Mouse (Mus musculus) lung, embryonic 15.5 days (tissue): ENCODE results near the gene Mapk3. TPM values are rescaled to one million over a fixed set of nuclear protein-coding genes. Genes with fewer than 3 reads are reported as not detected.
A peak's percentile ranks its signal among the peaks of the same experiment; 100 is the strongest.

Experiments
- ATAC-seq: fragments of 200-750 bp; cut with Nextera tagmentation; 2 replicates; pipeline ENCODE4 v1.8.0; 2017; ENCODE audit warnings: moderate number of reproducible peaks, borderline replicate concordance; ENCODE audit not compliant: low FRiP score, low TSS enrichment; ENCODE audit errors: extremely low read depth
- H3K27ac ChIP-seq: fragments of 300-500 bp; sonication (generic); 2 replicates; pipeline ENCODE4 v1.5.1; 2015; ENCODE audit warnings: moderate library complexity, mild to moderate bottlenecking, inconsistent platforms
- H3K27me3 ChIP-seq: fragments of 300-500 bp; sonication (generic); 2 replicates; pipeline ENCODE4 v1.6.1; 2015; ENCODE audit warnings: inconsistent platforms
- H3K36me3 ChIP-seq: fragments of 300-500 bp; sonication (generic); 2 replicates; pipeline ENCODE4 v1.6.1; 2015; ENCODE audit warnings: inconsistent platforms
- H3K4me1 ChIP-seq: fragments of 300-500 bp; sonication (generic); 2 replicates; pipeline ENCODE4 v1.6.1; 2015; ENCODE audit warnings: inconsistent platforms
- H3K4me2 ChIP-seq: fragments of 300-500 bp; sonication (generic); 2 replicates; pipeline ENCODE4 v1.6.1; 2015; ENCODE audit warnings: inconsistent platforms, mild to moderate bottlenecking, moderate library complexity
- H3K4me3 ChIP-seq: fragments of 300-500 bp; sonication (generic); 2 replicates; pipeline ENCODE4 v1.5.1; 2015; ENCODE audit warnings: mild to moderate bottlenecking, inconsistent platforms
- H3K9ac ChIP-seq: fragments of 300-500 bp; sonication (generic); 2 replicates; pipeline ENCODE4 v1.6.1; 2015; ENCODE audit warnings: inconsistent platforms
- H3K9me3 ChIP-seq: fragments of 300-500 bp; sonication (generic); 2 replicates; pipeline ENCODE4 v1.6.1; 2016; ENCODE audit warnings: inconsistent platforms
- WGBS: fragments of 180-500 bp; shearing (Covaris S2); methylation state at CpG from one replicate; pipeline ENCODE4 v1.1.7; 2015; 5-methylcytosine and 5-hydroxymethylcytosine counted together
- polyA plus RNA-seq: library from polyadenylated mRNA; unstranded; fragments of >200 nt; fragmentation: Nextera tagmentation; extraction: Ambion mirVana; gene quantifications from 2 replicates; pipeline ENCODE4 v1.2.1, GENCODE M21; 2015

The Mapk3 gene
- polyA plus RNA-seq, 1 experiment from 2014 or later: 135 TPM

- Histone ChIP-seq H3K9me3 (no peaks in the 10 kb centered on the region), H3K4me1 (peaks cover 29% of the 10 kb centered on the region), H3K9ac (peak overlapping the region; percentile 90), H3K27ac (peak overlapping the region; percentile 99), H3K36me3 (peaks cover 30% of the 10 kb centered on the region), H3K4me3 (peak overlapping the region; percentile 89), H3K4me2 (peak overlapping the region; percentile 82), H3K27me3 (no peaks in the 10 kb centered on the region)
- peak; percentile 88 for ATAC-seq
- WGBS: 7% methylated on average over 3 of the region's 3 CpGs
Measured at GRCm38 (mm10) chr7:126760391-126760802, 996 bp downstream of the Mapk3 start.

- Histone ChIP-seq H3K27me3 (no peaks in the 10 kb centered on the region), H3K4me3 (peak overlapping the region; percentile 89), H3K4me2 (peak overlapping the region; percentile 82), H3K27ac (peak overlapping the region; percentile 99), H3K9me3 (no peaks in the 10 kb centered on the region), H3K4me1 (peaks cover 29% of the 10 kb centered on the region), H3K9ac (peak overlapping the region; percentile 1; the same call in 1 of the 2 replicates), H3K36me3 (peaks cover 36% of the 10 kb centered on the region)
- WGBS: 56% methylated on average over 4 of the region's 4 CpGs
- no peak for ATAC-seq
Measured at GRCm38 (mm10) chr7:126760956-126761355, 1.6 kb downstream of the Mapk3 start.

GRCm38 (mm10) chr7:126761529-126762067, 2.2 kb downstream of the Mapk3 start:
- Histone ChIP-seq H3K9ac (0 out of 2 replicates have a peak overlapping the region, but pooled peaks have one; percentile 1), H3K27ac (peak overlapping the region; percentile 99), H3K4me1 (peaks cover 29% of the 10 kb centered on the region), H3K4me3 (0 out of 2 replicates have a peak overlapping the region, but pooled peaks have one; percentile 89), H3K36me3 (peaks cover 42% of the 10 kb centered on the region), H3K9me3 (no peaks in the 10 kb centered on the region), H3K27me3 (no peaks in the 10 kb centered on the region), H3K4me2 (peak overlapping the region; percentile 82)
- ATAC-seq: no peak
- WGBS: 59% methylated on average over 6 of the region's 6 CpGs

- Histone ChIP-seq H3K4me1 (peaks cover 29% of the 10 kb centered on the region), H3K4me3 (no peak overlapping the region), H3K9me3 (no peaks in the 10 kb centered on the region), H3K27me3 (no peaks in the 10 kb centered on the region), H3K36me3 (peaks cover 51% of the 10 kb centered on the region), H3K4me2 (peak overlapping the region; percentile 28), H3K9ac (no peak overlapping the region; the same call in 1 of the 2 replicates), H3K27ac (0 out of 2 replicates have a peak overlapping the region, but pooled peaks have one; percentile 22)
- 44% methylated on average over 17 of the region's 17 CpGs for WGBS
- no peak for ATAC-seq
Measured at GRCm38 (mm10) chr7:126762471-126763008, 3.1 kb downstream of the Mapk3 start.

- Histone ChIP-seq H3K4me2 (no peak overlapping the region), H3K36me3 (peaks cover 81% of the 10 kb centered on the region), H3K27me3 (no peaks in the 10 kb centered on the region), H3K9me3 (no peaks in the 10 kb centered on the region), H3K4me3 (no peak overlapping the region), H3K4me1 (peaks cover 28% of the 10 kb centered on the region), H3K9ac (no peak overlapping the region), H3K27ac (no peak overlapping the region)
- no peak for ATAC-seq
- 66% methylated on average over 9 of the region's 9 CpGs for WGBS
Measured at GRCm38 (mm10) chr7:126765540-126765939, 6.1 kb downstream of the Mapk3 start.

- Histone ChIP-seq H3K9me3 (no peaks in the 10 kb centered on the region), H3K4me1 (peaks cover 21% of the 10 kb centered on the region), H3K4me2 (no peak within 1 kb of the TSS), H3K36me3 (peaks cover 86% of the 10 kb centered on the region), H3K9ac (no peak within 1 kb of the TSS), H3K27ac (no peak within 1 kb of the TSS), H3K4me3 (no peak within 1 kb of the TSS), H3K27me3 (no peaks in the 10 kb centered on the region)
- no peak for ATAC-seq
- WGBS: 94% methylated on average over 16 of the region's 16 CpGs
Measured at GRCm38 (mm10) chr7:126766201-126766600, 6.8 kb downstream of the Mapk3 start, which contains the start of gene Gdpd3. Gene Gdpd3 (plus strand): TSS chr7:126766334.

- H3K36me3 ChIP-seq: peaks cover 92% of the 10 kb centered on the region
- no peak overlapping the region for H3K9ac ChIP-seq
- no peaks in the 10 kb centered on the region for H3K9me3 ChIP-seq
- H3K27me3 ChIP-seq: no peaks in the 10 kb centered on the region
- ATAC-seq: no peak
- H3K4me1 ChIP-seq: peaks cover 13% of the 10 kb centered on the region
- H3K4me2 ChIP-seq: no peak overlapping the region
- no peak overlapping the region for H3K27ac ChIP-seq
- WGBS: 91% methylated on average over 8 of the region's 8 CpGs
- H3K4me3 ChIP-seq: no peak overlapping the region
Measured at GRCm38 (mm10) chr7:126767001-126767400, 7.6 kb downstream of the Mapk3 start.

GRCm38 (mm10) chr7:126770784-126771183, 11.4 kb downstream of the Mapk3 start:
- H3K9me3 ChIP-seq: no peaks in the 10 kb centered on the region
- no peak overlapping the region for H3K4me2 ChIP-seq
- 78% methylated on average over 12 of the region's 12 CpGs for WGBS
- H3K27me3 ChIP-seq: no peaks in the 10 kb centered on the region
- no peak overlapping the region for H3K4me3 ChIP-seq
- ATAC-seq: no peak
- H3K4me1 ChIP-seq: peaks cover 8% of the 10 kb centered on the region
- no peak overlapping the region for H3K27ac ChIP-seq
- H3K9ac ChIP-seq: no peak overlapping the region
- H3K36me3 ChIP-seq: peaks cover 72% of the 10 kb centered on the region

GRCm38 (mm10) chr7:126773351-126773750, 13.9 kb downstream of the Mapk3 start:
- H3K36me3 ChIP-seq: peaks cover 48% of the 10 kb centered on the region
- H3K9ac ChIP-seq: no peak overlapping the region
- H3K27me3 ChIP-seq: no peaks in the 10 kb centered on the region
- no peak overlapping the region for H3K4me2 ChIP-seq
- no peak for ATAC-seq
- H3K27ac ChIP-seq: no peak overlapping the region
- peaks cover 28% of the 10 kb centered on the region for H3K4me1 ChIP-seq
- H3K9me3 ChIP-seq: no peaks in the 10 kb centered on the region
- H3K4me3 ChIP-seq: no peak overlapping the region
- WGBS: 91% methylated on average over 2 of the region's 2 CpGs

GRCm38 (mm10) chr7:126774463-126774862, 15.1 kb downstream of the Mapk3 start:
- Histone ChIP-seq H3K36me3 (peaks cover 36% of the 10 kb centered on the region), H3K4me1 (peaks cover 38% of the 10 kb centered on the region), H3K27ac (no peak overlapping the region), H3K4me2 (no peak overlapping the region), H3K4me3 (no peak overlapping the region), H3K9me3 (no peaks in the 10 kb centered on the region), H3K27me3 (no peaks in the 10 kb centered on the region), H3K9ac (no peak overlapping the region)
- 67% methylated on average over 2 of the region's 2 CpGs for WGBS
- ATAC-seq: no peak

- Histone ChIP-seq H3K4me1 (peaks cover 47% of the 10 kb centered on the region), H3K36me3 (peaks cover 27% of the 10 kb centered on the region), H3K9me3 (no peaks in the 10 kb centered on the region), H3K27me3 (no peaks in the 10 kb centered on the region), H3K9ac (no peak overlapping the region), H3K4me2 (no peak overlapping the region), H3K27ac (peak overlapping the region; percentile 84; the same call in 1 of the 2 replicates), H3K4me3 (0 out of 2 replicates have a peak overlapping the region, but pooled peaks have one; percentile 77)
- WGBS: 74% methylated on average over 10 of the region's 10 CpGs
- no peak for ATAC-seq
Measured at GRCm38 (mm10) chr7:126775185-126775977, 16.0 kb downstream of the Mapk3 start.

GRCm38 (mm10) chr7:126775978-126776234, 16.5 kb downstream of the Mapk3 start:
- Histone ChIP-seq H3K4me2 (peak overlapping the region; percentile 95), H3K9ac (no peak overlapping the region), H3K4me1 (peaks cover 51% of the 10 kb centered on the region), H3K27me3 (no peaks in the 10 kb centered on the region), H3K36me3 (peaks cover 23% of the 10 kb centered on the region), H3K27ac (peak overlapping the region; percentile 84), H3K4me3 (peak overlapping the region; percentile 77; the same call in 1 of the 2 replicates), H3K9me3 (no peaks in the 10 kb centered on the region)
- 54% methylated on average over 3 of the region's 3 CpGs for WGBS
- ATAC-seq: no peak
